Mouse (Mus musculus) lung, postnatal 25 days (tissue): ENCODE measurements around the gene Gm21954.

Experiments
- DNase-seq: peaks from one replicate; pipeline ENCODE4 v3.0.0; 2022; ENCODE audit warnings: low spot score

The Gm21954 gene

GRCm38 (mm10) chr3:55419334-55419733 is 52.7 kb downstream of the Gm21954 start:
- DNase-seq = no peak

- DNase-seq = no peak
These were observed 53.2 kb downstream of the Gm21954 start for GRCm38 (mm10) chr3:55418845-55419244.

GRCm38 (mm10) chr3:55415527-55415950 is 56.5 kb downstream of the Gm21954 start:
- no peak for DNase-seq
